Mouse (Mus musculus) right cerebral cortex, postnatal 14 days (tissue): ENCODE data around the gene Arhgef17.
"Not testable (repeated sequence)": the region's sequence is repeated elsewhere in the genome, so short reads cannot be mapped to it uniquely, and the experiment has no call there.

Experiments used
- DNase-seq: peaks from one replicate; pipeline ENCODE4 v3.0.0; 2022

Gene Arhgef17

GRCm38 (mm10) chr7:100869877-100870629 is 61.9 kb downstream of the Arhgef17 start:
- DNase-seq, result no peak

- DNase-seq, result no peak
These were observed 63.4 kb downstream of the Arhgef17 start for GRCm38 (mm10) chr7:100868551-100868950.

- no peak for DNase-seq
These were observed 64.3 kb downstream of the Arhgef17 start for GRCm38 (mm10) chr7:100867561-100867960.

GRCm38 (mm10) chr7:100866675-100867074 is 65.2 kb downstream of the Arhgef17 start:
- peak; percentile 79 for DNase-seq

- peak; percentile 88 for DNase-seq
These were observed 68.9 kb downstream of the Arhgef17 start, which contains the start of gene Relt for GRCm38 (mm10) chr7:100862828-100863638. TSS of gene Relt (minus strand) at chr7:100863446.

- no peak for DNase-seq
These were observed 69.6 kb downstream of the Arhgef17 start for GRCm38 (mm10) chr7:100862353-100862752.

GRCm38 (mm10) chr7:100861209-100861608 is 70.7 kb downstream of the Arhgef17 start:
- DNase-seq, result no peak

- DNase-seq, result no peak
These were observed 71.5 kb downstream of the Arhgef17 start for GRCm38 (mm10) chr7:100860450-100860849.

GRCm38 (mm10) chr7:100855795-100856573 is 75.9 kb downstream of the Arhgef17 start:
- no peak for DNase-seq

GRCm38 (mm10) chr7:100855300-100855699 is 76.6 kb downstream of the Arhgef17 start:
- DNase-seq, result no peak

GRCm38 (mm10) chr7:100854861-100855260 is 77.0 kb downstream of the Arhgef17 start:
- no peak for DNase-seq

- DNase-seq, result no peak
These were observed 77.6 kb downstream of the Arhgef17 start for GRCm38 (mm10) chr7:100854137-100854814.

GRCm38 (mm10) chr7:100853396-100853795 is 78.5 kb downstream of the Arhgef17 start:
- no peak for DNase-seq

- DNase-seq, result no peak
These were observed 80.2 kb downstream of the Arhgef17 start for GRCm38 (mm10) chr7:100851481-100852356.

GRCm38 (mm10) chr7:100849508-100849907 is 82.4 kb downstream of the Arhgef17 start:
- DNase-seq, result no peak

GRCm38 (mm10) chr7:100848744-100849143 is 83.2 kb downstream of the Arhgef17 start:
- peak; percentile 85 for DNase-seq

GRCm38 (mm10) chr7:100847131-100847530 is 84.8 kb downstream of the Arhgef17 start:
- no peak for DNase-seq

- DNase-seq, result not testable (repeated sequence)
These were observed 85.9 kb downstream of the Arhgef17 start for GRCm38 (mm10) chr7:100846033-100846432.

- DNase-seq, result no peak
These were observed 86.5 kb downstream of the Arhgef17 start for GRCm38 (mm10) chr7:100845412-100845811.

- DNase-seq, result no peak
These were observed 86.9 kb downstream of the Arhgef17 start for GRCm38 (mm10) chr7:100845026-100845400.

GRCm38 (mm10) chr7:100844385-100845025 is 87.4 kb downstream of the Arhgef17 start:
- no peak for DNase-seq
